ENCODE assay signal across 15 mouse cellular contexts in the genomic region with DNA sequence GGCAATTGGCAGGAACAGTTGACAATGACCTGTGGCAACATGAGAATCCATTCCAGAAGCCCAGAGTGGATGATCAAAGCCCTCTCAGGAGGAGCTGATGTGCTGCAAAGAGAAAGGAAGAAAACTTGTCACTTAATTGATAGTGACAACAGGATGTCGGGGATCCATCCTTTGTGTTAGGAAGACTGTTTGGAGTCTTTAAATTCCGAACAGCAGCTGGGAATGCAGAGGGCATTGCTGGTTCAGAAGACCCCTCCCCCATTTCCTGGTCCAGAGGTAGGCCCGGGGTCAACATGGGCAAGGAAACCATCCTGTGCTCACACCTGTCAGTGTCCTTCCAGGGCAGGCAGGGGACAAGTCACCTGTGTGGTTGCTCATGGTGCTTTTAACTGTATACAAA.
"Had no signal": no experiment of that assay in that cellular context is flagged by ENCODE, and none has a peak within 500 bp of the region (broad histone marks: within the 10 kb centered on the region; RNA-seq: fewer than 3 reads in every experiment).

No protein-coding gene starts in this region.

- H3K36me3 ChIP-seq: stomach, embryonic 15.5 days had no signal

- H3K4me3 ChIP-seq: limb, embryonic 15.5 days; stomach, embryonic 15.5 days had no signal

- H3K27ac ChIP-seq: limb, embryonic 15.5 days; liver, embryonic 14.5 days; macrophage; stomach, embryonic 15.5 days had no signal

- H3K9ac ChIP-seq: limb, embryonic 15.5 days; liver, embryonic 14.5 days; liver, postnatal 0 days; lung, embryonic 14.5 days; stomach, embryonic 15.5 days had no signal

- ATAC-seq: liver, postnatal 0 days; lung, postnatal 0 days had no signal

- H3K4me1 ChIP-seq: limb, embryonic 15.5 days; stomach, embryonic 15.5 days had no signal

- H3K9me3 ChIP-seq: limb, embryonic 15.5 days; stomach, embryonic 15.5 days had no signal

- H3K4me2 ChIP-seq: limb, embryonic 15.5 days; liver, embryonic 11.5 days; lung, embryonic 14.5 days; midbrain, embryonic 11.5 days; stomach, embryonic 15.5 days had no signal

- DNase-seq: kidney, adult 9 months; kidney, postnatal 14 days; kidney, postnatal 4 days; liver, postnatal 0 days; lung, embryonic 14.5 days; right cerebral cortex, postnatal 25 days; spleen, adult 18-20 months; thymus, postnatal 25 days had no signal

- H3K27me3 ChIP-seq: limb, embryonic 15.5 days; stomach, embryonic 15.5 days had no signal
